Mouse (Mus musculus) embryonic facial prominence, embryonic 14.5 days (tissue): ENCODE measurements around the gene 1700025B11Rik. TPM values are rescaled to one million over a fixed set of nuclear protein-coding genes. Genes with fewer than 3 reads are reported as not detected.
"Not testable (repeated sequence)": the region's sequence is repeated elsewhere in the genome, so short reads cannot be mapped to it uniquely, and the experiment has no call there.

Source experiments
- ATAC-seq: fragments of 200-750 bp; cut with Nextera tagmentation; 2 replicates; pipeline ENCODE4 v1.8.0; 2017; ENCODE audit warnings: low read depth, moderate number of reproducible peaks, moderate TSS enrichment
- DNase-seq: peaks from one replicate; pipeline ENCODE4 v3.0.0-alpha.2; 2015; ENCODE audit warnings: low spot score
- H3K27ac ChIP-seq: fragments of 300-500 bp; sonication (generic); replicated peaks from 2 replicates; pipeline ENCODE4 v1.5.1; 2014; ENCODE audit warnings: low read depth, mild to moderate bottlenecking, low read length, moderate library complexity
- H3K27me3 ChIP-seq: fragments of 300-500 bp; sonication (generic); replicated peaks from 2 replicates; pipeline ENCODE4 v1.6.1; 2014; ENCODE audit warnings: low read length; ENCODE audit not compliant: control insufficient read depth, insufficient read depth
- H3K36me3 ChIP-seq: fragments of 300-500 bp; sonication (generic); 2 replicates; pipeline ENCODE4 v1.6.1; 2014; ENCODE audit warnings: low read length, mixed read lengths; ENCODE audit not compliant: control insufficient read depth, insufficient read depth
- H3K4me1 ChIP-seq: fragments of 300-500 bp; sonication (generic); 2 replicates; pipeline ENCODE4 v1.6.1; 2014; ENCODE audit warnings: antibody characterized with exemption, low read length; ENCODE audit not compliant: control insufficient read depth, insufficient read depth
- H3K4me2 ChIP-seq: fragments of 300-500 bp; sonication (generic); 2 replicates; pipeline ENCODE4 v1.6.1; 2014; ENCODE audit warnings: low read depth, mild to moderate bottlenecking, low read length, moderate library complexity, mixed read lengths
- H3K4me3 ChIP-seq: fragments of 300-500 bp; sonication (generic); 2 replicates; pipeline ENCODE4 v1.5.1; 2014; ENCODE audit warnings: low read depth, mild to moderate bottlenecking, low read length
- H3K9ac ChIP-seq: fragments of 300-500 bp; sonication (generic); 2 replicates; pipeline ENCODE4 v1.6.1; 2014; ENCODE audit warnings: low read depth, mild to moderate bottlenecking, low read length, moderate library complexity, mixed read lengths
- H3K9me3 ChIP-seq: fragments of 300-500 bp; sonication (generic); 2 replicates; pipeline ENCODE4 v1.6.1; 2016; ENCODE audit warnings: low read length; ENCODE audit not compliant: control insufficient read depth
- WGBS: fragments of 180-500 bp; shearing (Covaris S2); extraction: QIAGEN DNeasy Blood & Tissue Kit; methylation state at CpG from one replicate; pipeline ENCODE4 v1.1.7; 2014; 5-methylcytosine and 5-hydroxymethylcytosine counted together
- polyA plus RNA-seq: library from polyadenylated mRNA; unstranded; fragments of >200 nt; fragmentation: Nextera tagmentation; extraction: Ambion mirVana; gene quantifications from 2 replicates; pipeline ENCODE4 v1.2.1, GENCODE M21; 2014

1700025B11Rik gene
- polyA plus RNA-seq, 1 experiment from 2014 or later, result not detected

DNA sequence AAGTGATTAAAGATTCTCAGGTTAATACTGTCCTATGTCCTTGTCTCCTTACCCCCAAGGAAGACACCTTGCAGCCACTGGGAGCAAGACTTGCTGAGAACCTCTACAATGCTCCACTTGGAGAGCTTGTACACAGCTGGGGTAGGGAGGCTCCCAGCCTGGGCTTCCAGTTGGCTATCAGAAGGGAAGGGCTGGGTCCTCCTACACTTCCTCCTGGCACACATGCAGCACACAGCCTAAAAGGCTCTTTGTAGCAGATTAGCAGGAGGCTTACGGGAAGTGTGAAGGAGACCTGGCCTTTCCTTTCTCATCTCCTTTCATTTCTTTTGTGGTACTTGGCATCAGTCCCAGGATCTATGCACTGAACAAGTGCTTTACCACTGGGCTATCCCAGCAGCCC is 20.0 kb upstream of the 1700025B11Rik start:
- Histone ChIP-seq H3K4me3 (no peak overlapping the region), H3K4me2 (no peak overlapping the region), H3K36me3 (no peaks in the 10 kb centered on the region), H3K9ac (no peak overlapping the region), H3K9me3 (peaks cover 8% of the 10 kb centered on the region), H3K27me3 (no peaks in the 10 kb centered on the region), H3K27ac (no peak overlapping the region), H3K4me1 (no peaks in the 10 kb centered on the region)
- ATAC-seq (peak; percentile 72; the same call in 1 of the 2 replicates), DNase-seq (peak; percentile 61)
- whole genome bisulfite sequencing, result 61% methylated on average over 1 of the region's 1 CpGs

DNA sequence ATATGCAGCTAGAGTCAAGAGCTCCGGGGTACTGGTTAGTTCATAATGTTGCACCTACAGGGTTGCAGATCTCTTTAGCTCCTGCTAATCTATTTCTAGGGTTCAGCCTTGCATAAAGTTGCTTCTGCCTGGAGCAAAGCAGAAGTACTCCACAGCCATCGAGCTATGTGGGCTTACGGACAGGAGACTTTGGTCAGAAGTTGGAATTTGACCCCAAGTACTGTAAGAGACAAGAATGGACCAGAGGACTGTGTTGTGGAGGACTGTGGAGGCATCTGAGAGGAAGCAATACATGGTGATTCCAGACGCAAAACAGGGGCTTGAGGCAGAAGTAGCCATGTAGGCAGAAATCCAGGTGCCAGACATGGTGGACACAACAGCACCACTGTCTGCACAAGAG is 17.6 kb upstream of the 1700025B11Rik start:
- Histone ChIP-seq H3K27ac (no peak overlapping the region), H3K4me1 (no peaks in the 10 kb centered on the region), H3K4me3 (no peak overlapping the region), H3K27me3 (no peaks in the 10 kb centered on the region), H3K4me2 (no peak overlapping the region), H3K9ac (no peak overlapping the region), H3K9me3 (peaks cover 8% of the 10 kb centered on the region), H3K36me3 (no peaks in the 10 kb centered on the region)
- ATAC-seq (no peak), DNase-seq (no peak)
- WGBS, result 94% methylated on average over 4 of the region's 4 CpGs

DNA sequence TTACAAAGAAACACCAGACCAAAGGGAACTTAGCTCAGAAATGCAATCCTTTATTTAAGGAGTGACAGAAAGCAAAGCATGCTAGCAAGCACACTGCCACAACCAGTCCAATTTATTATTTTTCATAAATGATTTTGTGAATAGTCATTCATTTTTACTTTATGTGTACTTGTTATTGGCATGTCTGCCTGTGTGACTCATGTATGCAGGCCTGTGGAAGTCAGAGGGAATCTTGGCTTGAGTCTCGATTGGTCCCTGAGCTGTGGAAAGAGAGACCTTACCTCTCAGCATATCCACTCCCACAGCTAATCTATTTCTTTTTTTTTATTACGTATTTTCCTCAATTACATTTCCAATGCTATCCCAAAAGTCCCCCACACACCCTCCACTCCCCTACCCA is 17.1 kb upstream of the 1700025B11Rik start:
- Histone ChIP-seq H3K4me2 (no peak overlapping the region), H3K4me3 (no peak overlapping the region), H3K4me1 (no peaks in the 10 kb centered on the region), H3K9me3 (peaks cover 4% of the 10 kb centered on the region), H3K9ac (no peak overlapping the region), H3K27me3 (no peaks in the 10 kb centered on the region), H3K36me3 (no peaks in the 10 kb centered on the region), H3K27ac (no peak overlapping the region)
- 84% methylated on average over 2 of the region's 2 CpGs for WGBS
- no peak for DNase-seq
- no peak for ATAC-seq

DNA sequence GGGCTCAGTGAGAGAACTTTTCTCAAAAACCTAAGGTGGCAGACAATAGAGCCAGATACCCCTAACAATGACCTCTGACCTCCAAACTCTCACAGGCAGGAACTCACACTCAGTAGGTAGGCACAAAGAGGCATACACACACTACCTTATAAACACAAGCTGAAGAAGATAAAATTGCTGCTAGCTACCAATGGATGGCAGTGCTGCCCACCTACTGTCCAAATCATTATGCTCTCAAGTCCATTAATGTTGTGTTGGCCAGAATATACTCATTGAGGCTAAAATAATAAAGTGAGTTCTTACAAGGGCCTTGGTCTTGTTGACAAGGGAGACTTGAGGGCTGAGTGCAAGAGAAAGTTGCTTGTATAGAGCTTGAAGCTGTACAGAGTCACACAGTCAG is 1.5 kb upstream of the 1700025B11Rik start:
- H3K4me2 ChIP-seq, result no peak overlapping the region
- no peak overlapping the region for H3K4me3 ChIP-seq
- H3K4me1 ChIP-seq, result no peaks in the 10 kb centered on the region
- no peaks in the 10 kb centered on the region for H3K36me3 ChIP-seq
- DNase-seq (no peak), ATAC-seq (no peak)
- no peaks in the 10 kb centered on the region for H3K27me3 ChIP-seq
- no peak overlapping the region for H3K9ac ChIP-seq
- no peak overlapping the region for H3K27ac ChIP-seq
- no peaks in the 10 kb centered on the region for H3K9me3 ChIP-seq

DNA sequence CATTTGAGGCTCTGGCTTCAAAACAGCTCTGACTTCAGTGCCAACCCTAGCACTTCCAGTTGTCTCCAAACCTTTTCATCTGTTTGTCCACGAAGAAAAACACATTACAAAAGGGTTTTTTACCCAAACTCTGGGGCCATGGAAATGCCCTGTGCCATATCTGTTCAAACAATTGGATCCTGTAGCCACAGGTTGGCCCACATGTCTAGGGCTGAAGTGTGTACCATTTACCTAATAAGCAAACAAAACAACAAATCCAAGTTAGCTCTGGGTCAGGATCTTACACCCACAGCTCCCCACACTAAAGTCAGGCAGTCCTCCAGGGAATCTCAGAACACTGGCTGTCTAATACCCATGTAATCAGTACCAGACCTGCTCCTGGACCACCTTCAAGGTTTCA is 22.5 kb downstream of the 1700025B11Rik start:
- not testable (repeated sequence) for ATAC-seq, H3K4me2 ChIP-seq, H3K4me3 ChIP-seq, H3K36me3 ChIP-seq, H3K9me3 ChIP-seq, H3K27ac ChIP-seq, H3K4me1 ChIP-seq, H3K9ac ChIP-seq, H3K27me3 ChIP-seq, DNase-seq
- 50% methylated on average over 1 of the region's 1 CpGs for WGBS

DNA sequence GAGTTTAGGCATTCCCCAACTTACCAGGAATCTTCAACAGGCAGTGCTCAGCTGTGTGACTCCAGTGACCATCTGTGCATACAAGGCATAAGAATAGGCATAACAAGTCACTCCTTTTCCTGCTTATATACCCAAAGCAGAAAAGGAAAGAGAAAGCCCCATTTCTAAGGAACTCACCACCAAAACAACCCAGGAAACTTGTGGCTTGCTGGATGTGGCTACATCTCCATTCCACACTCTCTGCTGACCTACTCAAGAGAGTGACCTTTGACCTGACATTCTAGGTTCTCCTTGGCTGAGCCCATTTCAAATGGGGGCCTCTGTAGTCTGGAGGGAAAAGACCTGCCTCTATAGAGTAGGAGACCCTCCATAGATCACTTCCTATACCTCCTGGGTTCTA is 28.5 kb downstream of the 1700025B11Rik start, which contains the start of gene Apol7c:
TSS of gene Apol7c (minus strand) at position 101 of the 400 bp plus-strand sequence.
- Histone ChIP-seq H3K4me3 (no peak within 1 kb of the TSS), H3K9ac (no peak within 1 kb of the TSS), H3K27ac (no peak within 1 kb of the TSS), H3K36me3 (no peaks in the 10 kb centered on the region), H3K4me2 (no peak within 1 kb of the TSS), H3K27me3 (no peaks in the 10 kb centered on the region), H3K4me1 (no peaks in the 10 kb centered on the region), H3K9me3 (no peaks in the 10 kb centered on the region)
- ATAC-seq (no peak), DNase-seq (no peak)

DNA sequence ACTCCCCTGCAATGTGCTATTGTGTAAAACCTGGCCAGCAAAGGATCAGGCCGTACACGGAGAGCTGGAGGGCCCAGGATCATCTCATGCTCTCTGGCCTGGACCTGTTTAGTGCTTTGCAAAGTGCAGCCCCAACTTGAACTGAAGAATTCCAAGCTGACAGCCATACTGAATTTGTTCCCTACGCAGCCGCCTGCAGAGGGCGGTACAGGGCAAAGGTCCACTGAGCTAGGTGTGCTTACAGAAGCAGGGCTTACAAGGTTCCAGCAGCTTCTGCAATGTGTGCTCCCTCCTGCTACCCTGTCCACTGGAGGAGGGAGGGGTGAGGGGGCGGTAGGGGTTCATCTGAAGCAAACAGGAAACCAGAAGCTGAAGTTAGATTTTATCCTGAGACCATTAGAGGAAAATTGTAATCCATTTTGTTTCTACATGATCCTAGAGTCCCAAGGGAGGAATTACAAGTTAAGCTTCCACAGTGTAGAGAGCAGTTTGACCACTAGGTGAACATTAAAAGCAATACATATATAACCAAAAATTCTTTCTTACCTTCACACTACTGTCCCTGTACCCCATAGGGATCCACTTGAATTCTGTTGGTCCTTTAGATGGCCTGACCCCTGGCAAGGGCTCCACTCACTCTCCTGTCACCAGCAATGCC is 38.4 kb downstream of the 1700025B11Rik start:
- DNase-seq, result peak; percentile 30
- 10% methylated on average over 4 of the region's 6 CpGs for WGBS

DNA sequence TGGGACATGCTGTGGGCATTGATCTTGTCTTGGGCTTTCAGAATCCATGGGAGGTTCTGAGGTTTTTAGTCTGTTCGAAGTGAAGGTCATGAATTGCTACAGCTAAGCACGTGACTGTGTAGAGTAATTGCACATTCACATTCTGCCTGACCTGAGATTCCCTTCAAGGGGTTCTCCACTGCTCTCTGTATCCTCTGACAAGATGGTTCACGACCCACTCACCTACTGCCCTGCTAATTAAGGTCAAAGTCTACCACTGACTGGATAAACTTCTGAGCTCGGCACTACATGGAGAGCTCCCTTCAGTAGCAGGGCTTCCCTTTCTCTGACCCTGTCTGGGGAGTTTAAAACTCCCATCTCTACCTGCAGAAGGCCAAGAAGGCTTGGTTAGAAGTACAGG is 41.1 kb downstream of the 1700025B11Rik start:
- not testable (repeated sequence) for ATAC-seq, H3K36me3 ChIP-seq, H3K9ac ChIP-seq, H3K27me3 ChIP-seq, H3K27ac ChIP-seq, H3K9me3 ChIP-seq, H3K4me2 ChIP-seq, DNase-seq, H3K4me3 ChIP-seq, H3K4me1 ChIP-seq
- 70% methylated on average over 4 of the region's 4 CpGs for WGBS

More for the DNA sequence above, 38.4 kb downstream of the 1700025B11Rik start:
- 0 out of 2 replicates have a peak, but pooled peaks have one; percentile 50 for ATAC-seq
- not testable (repeated sequence) for H3K4me3 ChIP-seq, H3K27me3 ChIP-seq, H3K9me3 ChIP-seq, H3K27ac ChIP-seq, H3K36me3 ChIP-seq, H3K4me2 ChIP-seq, H3K9ac ChIP-seq, H3K4me1 ChIP-seq
